Mouse (Mus musculus): ENCODE results near the gene Sbf2.

The Sbf2 gene

DNA sequence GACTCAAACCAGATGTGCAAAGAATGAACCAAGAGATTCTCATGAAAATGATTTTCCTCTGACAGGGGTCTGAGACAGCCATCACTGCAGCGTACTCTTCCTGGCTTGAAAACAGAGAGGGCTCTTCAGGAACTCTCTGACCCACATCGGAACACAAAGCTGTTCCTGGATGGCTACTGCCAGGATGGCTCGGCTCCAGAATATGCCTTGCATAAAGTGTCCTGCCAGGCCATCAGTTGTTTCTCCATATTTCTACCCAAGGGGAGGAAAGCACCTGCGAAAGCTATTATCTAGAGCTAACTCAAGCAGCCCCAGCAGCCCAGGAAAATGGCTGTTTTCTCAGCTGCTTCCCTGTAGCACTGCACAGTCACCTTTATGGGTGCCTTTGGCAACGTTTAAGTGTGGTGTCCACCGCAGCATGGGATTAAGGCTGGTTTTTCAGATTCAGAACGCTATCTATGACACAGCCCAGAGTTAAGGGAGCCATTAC, 300.3 kb downstream of the Sbf2 start:
- CTCF ChIA-PET: no interaction called here

DNA sequence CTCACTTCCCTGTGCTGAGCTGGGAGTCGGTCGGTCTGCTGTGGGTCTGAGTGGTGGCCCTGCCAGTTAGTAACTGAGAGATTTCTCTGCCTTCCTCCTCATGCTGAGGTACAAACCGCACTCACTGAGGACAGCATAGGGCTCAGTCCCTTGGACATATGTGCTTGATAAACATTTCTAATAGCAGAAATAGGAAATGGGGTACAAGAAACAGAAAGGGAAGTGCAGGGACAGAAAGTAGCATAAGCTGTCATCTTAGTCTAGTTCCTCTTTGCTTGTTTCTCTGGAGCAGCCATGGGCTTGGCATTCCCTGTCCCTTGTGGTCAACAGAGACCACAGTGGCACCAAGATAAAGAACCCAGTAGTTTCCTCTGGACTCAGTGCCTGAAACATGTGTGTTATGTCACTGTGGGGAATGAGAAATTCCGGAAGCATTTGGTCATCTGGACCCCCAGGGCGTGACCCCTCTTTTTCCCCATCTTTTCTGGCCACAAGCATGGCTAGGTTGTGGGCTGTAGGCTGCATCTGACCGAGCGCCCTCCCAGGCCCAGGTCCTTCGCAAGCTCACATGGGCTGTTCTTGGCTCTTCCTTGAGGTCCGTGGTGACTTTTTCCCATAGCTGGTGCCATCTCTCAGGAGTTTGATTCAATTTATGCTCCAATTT, 301.2 kb downstream of the Sbf2 start:
- CTCF ChIA-PET: no interaction called here

DNA sequence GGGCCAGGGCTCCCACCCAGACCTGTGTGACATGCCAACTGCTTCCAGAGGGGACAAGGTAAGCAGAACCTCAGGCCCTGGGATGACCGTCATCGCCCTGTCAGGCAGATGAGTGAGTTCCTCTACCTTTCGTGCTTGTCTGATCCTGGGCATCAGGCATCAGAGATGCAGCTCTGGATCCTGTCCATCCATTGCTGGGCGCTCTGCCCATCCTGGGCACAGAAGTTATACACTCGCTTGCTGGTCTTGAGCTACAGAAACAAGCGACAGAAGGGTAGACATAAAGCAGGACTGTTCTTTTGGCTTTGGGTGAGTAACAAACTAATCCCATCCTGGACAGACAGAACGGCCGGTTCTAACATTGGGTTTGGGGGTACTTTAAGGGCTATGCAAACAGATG, 305.5 kb downstream of the Sbf2 start:
- CTCF ChIA-PET: no interaction called here

- CTCF ChIA-PET: no interaction called here
Measured at GRCm38 (mm10) chr7:110307741-110308140, 307.0 kb downstream of the Sbf2 start.

GRCm38 (mm10) chr7:110306281-110306680, 308.4 kb downstream of the Sbf2 start:
- CTCF ChIA-PET: no interaction called here

DNA sequence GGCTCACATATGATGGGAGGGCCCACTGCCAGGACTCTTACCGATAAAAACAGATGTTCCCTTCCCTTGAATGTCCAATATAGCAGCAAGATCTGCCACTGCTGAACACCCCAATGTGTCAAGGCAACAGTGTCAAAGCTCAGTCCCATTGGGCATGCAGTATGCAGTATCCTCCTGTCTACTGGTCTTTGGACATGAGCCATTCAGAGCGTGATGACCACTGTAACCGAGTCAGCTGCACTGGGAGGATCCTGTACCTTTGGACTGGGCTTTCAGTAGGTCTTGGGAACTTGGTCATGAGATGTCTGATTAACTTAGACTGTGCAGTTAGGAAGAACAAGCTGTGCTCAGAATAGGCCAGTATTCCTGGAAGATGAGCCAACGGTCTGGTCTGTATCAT, 309.2 kb downstream of the Sbf2 start:
- CTCF ChIA-PET: no interaction called here

- CTCF ChIA-PET: no interaction called here
Measured at GRCm38 (mm10) chr7:110302886-110303285, 311.8 kb downstream of the Sbf2 start.

DNA sequence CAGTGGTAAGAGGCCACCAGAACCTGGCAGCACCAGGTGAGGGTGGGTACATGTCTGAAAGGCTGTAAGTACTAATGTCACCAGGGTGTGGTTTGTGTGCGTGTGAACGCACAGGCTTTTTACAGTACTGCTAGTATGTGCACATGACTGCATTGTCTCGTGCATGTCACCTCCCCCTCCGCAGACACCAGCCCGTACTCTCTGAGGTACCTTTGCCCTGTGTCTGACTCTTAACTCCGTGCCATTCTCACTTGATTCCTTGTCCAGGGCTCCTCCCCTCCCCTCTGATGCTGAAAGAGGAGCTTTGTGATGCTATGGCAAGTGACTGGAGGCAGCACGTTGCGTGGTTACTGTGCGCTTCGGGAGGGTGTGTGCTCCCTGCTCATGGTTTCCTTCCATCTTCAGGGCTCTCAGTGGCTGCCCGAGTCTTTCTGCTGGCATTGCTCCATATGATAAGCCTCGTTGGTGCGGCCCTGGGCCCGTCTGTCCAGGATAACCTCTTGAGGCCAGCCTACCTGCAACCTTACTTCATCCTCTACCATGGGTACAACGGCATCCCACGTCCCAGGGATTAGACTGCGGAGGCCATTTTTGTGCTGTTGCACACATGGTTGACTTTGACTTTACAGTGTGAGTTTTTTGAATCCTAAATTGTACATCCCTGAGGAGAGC, 315.8 kb downstream of the Sbf2 start:
- CTCF ChIA-PET: no interaction called here

- CTCF ChIA-PET: no interaction called here
Measured at GRCm38 (mm10) chr7:110298090-110298489, 316.6 kb downstream of the Sbf2 start.

DNA sequence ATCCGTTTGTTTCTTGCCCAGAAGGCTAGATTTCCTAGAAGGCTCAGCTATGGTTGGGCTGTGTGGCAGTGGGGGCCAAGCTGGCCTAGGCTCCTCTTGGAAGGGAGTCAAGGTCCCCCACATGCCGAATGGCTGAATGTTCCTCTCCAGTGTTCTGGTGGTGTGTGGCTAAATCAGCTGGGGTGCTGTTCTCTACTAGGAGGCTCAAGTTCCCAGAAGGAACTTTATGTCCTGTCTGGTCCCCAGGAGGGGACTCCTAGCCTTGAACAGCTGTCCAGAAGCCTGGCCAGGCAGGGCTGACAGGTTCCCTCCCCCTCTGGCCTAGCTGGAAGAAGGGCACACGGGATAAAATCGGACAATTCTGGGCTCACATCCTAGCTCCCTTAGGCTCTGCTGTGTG, 317.1 kb downstream of the Sbf2 start:
- CTCF ChIA-PET: interaction anchor here (0.6 kb wide), 1 partner anchor 670 kb away, joined by 9 read pairs; no protein-coding TSS in a partner anchor

- CTCF ChIA-PET: interaction anchor here (0.5 to 0.6 kb wide), 2 partner anchors 472 to 670 kb away, joined by 3 to 9 read pairs; no protein-coding TSS in a partner anchor
Measured at GRCm38 (mm10) chr7:110296889-110297603, 317.7 kb downstream of the Sbf2 start.

DNA sequence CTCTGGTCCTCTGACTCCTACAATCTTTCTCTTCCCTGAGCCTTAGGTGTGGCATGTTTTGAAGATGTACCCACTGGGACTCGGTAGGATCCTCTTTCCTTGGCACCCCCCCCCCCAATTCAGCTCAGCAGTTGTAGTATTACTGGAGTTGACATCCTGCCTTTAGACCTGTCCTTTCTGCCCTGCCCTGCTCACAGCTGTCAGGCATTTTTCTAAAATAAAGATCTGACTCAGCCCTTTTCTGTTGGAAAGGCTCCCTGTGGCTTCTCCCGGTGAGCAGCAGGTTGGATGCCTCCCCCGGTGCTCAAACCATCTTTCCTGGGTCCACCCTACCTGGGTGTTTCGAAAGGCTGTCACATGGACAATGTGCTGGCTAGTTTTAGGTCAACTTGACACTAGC, 325.1 kb downstream of the Sbf2 start:
- CTCF ChIA-PET: no interaction called here

DNA sequence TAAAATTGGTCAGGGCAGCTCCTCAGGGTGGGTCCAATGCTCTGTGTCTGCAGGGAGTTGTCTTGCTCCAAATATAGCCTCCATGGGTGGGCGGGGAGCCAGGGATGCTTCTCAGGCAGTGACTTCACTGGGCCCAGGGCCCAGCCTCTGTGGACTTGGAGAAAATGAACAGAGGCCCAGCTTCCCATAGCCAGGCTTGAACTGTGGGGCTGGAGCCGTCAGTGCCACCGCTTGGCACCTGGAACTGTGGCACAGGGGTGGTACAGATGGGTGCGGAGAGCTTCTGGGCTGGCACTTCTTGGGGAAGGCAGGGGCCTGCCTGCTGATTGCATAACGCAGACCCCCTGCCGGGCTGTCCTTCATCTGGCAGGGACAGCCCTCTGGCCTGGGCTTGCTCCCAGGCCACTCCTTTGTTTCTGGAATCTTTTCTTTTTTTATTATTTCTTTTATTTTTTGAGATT, 326.0 kb downstream of the Sbf2 start:
- CTCF ChIA-PET: interaction anchor here (0.8 kb wide), 1 partner anchor 18 kb away, joined by 4 read pairs; no protein-coding TSS in a partner anchor

GRCm38 (mm10) chr7:110288191-110288604, 326.5 kb downstream of the Sbf2 start:
- CTCF ChIA-PET: interaction anchor here (0.8 to 1.3 kb wide), 3 partner anchors 17 to 144 kb away, joined by 3 to 4 read pairs (median 4); no protein-coding TSS in a partner anchor

DNA sequence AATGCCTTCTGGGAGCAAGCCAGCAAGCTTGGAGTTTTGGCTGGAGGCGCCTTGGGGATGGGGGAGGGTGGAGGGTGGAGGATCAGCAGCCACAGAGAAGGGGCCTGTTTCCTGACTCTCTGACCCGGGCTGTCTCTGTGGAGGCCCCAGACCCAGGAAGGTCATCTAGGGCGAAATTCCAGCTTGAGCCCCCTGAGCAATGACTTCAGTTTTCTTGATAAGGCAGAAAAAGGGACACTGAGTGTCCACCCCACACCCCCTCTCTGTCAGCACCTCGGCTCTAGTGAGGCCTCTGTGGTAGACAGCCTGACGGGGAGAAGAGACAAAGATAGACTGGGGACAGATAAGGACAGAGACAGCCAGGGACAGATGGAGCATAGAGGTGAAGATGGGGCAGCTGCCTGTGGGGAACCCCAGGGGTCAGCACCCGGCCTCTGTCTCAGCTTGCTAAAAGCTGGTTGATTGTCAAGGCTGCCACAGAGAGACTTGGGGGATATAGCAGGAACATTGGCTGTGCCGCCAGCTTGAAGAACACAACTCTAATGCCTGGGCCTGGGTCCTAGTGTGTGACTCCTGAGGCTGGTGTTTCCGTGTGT, 327.1 kb downstream of the Sbf2 start:
- CTCF ChIA-PET: interaction anchor here (0.6 to 1.3 kb wide), 3 partner anchors 21 to 286 kb away, joined by 3 to 4 read pairs (median 3); no protein-coding TSS in a partner anchor

- CTCF ChIA-PET: interaction anchor here (0.6 to 1.3 kb wide), 3 partner anchors 21 to 287 kb away, joined by 3 to 4 read pairs (median 3); no protein-coding TSS in a partner anchor
Measured at GRCm38 (mm10) chr7:110286838-110287475, 327.8 kb downstream of the Sbf2 start.

DNA sequence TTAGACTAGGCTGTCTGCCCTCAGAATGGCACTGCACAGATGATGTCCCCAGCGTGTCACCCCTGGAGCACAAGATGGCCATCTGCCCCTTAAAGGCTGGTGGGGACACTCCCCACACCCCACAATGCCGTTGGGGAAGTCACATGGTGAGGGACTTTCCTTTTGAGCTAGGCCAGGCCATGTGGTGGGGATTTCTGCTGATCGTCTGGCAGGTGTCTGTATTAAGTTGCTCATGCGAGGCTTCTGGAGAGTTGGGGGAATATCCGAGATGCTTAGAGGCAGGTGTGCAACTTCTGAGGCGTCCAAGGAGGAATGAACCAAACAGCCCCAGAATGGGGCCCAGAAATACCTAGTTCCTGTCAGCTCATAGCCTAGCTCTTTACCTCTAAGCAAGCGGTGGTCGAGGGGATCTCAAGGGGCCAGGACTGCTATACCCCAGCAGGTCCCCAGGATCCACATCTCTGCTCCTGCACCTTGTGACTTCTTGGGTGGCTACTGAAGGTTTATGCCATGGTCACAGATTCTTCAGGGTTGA, 328.5 kb downstream of the Sbf2 start:
- CTCF ChIA-PET: interaction anchor here (1.0 kb wide), 1 partner anchor 121 kb away, joined by 3 read pairs; no protein-coding TSS in a partner anchor

DNA sequence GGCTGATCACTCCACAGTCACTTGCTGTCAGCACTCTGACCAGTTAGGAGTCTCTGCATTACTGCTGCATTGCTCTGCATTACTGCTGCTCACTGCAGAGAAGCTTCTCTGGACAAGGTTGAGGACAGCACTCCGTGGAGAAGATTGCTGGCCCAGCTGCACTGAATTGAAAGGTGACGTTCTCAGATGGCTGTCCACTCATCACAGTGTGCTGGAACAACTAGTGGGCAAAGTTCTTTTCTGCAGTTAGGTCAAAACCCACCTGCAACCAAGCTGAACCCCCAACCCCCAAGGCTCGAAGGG, 328.9 kb downstream of the Sbf2 start:
- CTCF ChIA-PET: interaction anchor here (1.0 kb wide), 1 partner anchor 120 kb away, joined by 3 read pairs; no protein-coding TSS in a partner anchor

DNA sequence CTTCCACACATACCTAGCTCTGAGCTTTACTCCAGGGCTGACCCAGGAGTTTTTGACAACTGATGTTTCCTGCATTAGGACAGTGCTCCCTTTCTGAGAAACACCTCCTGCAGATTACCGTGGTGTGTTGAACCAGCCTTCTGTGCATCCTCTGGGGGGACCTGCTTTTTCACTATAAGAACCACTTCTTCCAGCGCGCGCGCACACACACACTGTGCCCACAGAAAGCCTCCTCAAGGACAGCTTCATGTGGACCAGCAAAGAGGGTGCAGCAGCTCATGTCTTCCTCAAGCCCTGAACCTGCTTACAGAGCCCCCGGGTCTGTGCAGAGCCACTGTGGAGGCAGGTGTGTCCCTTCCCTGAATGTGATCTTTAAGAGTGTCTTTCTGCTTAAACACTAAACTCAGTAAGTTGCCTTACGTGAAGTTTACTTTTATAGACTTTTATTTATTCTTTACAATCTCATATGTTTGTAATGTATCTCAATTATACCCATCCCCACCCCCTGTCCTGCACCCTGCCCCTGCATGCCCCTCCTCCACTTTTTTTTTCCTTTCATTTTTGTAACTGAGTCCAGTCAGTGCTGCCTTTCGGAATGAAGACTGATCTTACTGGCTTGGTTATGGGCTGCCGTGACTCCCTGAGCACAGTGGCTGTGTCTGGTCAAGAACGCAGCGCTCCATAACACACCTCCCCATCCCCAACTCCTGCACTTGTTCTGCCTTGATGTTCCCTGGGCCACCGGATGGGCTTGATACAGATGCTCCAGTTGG, 329.5 kb downstream of the Sbf2 start:
- CTCF ChIA-PET: no interaction called here
